Mouse (Mus musculus): ENCODE data around the gene Soga1. TPM values are rescaled to one million over a fixed set of nuclear protein-coding genes. Genes with fewer than 3 reads are reported as not detected.
A peak's percentile ranks its signal among the peaks of the same experiment; 100 is the strongest.

Gene Soga1
- polyA plus RNA-seq, 2 experiments = 5.5 to 14.2 TPM

GRCm38 (mm10) chr2:157079701-157080180 is 687 bp upstream of the Soga1 start:
- Histone ChIP-seq H3K4me1 (ENCODE audit: control insufficient read depth, insufficient read depth, low read length) (peaks cover 33% of the 10 kb centered on the region), H3K9ac (ENCODE audit: low read depth, low read length, severe bottlenecking) (peak overlapping the region; percentile 96), H3K36me3 (ENCODE audit: control insufficient read depth, insufficient read depth, low read length) (0 out of 2 replicates have a peak, but pooled peaks cover 6% of the 10 kb centered on the region), H3K4me2 (replicated peaks; ENCODE audit: low read depth, low read length, severe bottlenecking) (peak overlapping the region; percentile 92), H3K9me3 (ENCODE audit: control insufficient read depth, low read length) (no peaks in the 10 kb centered on the region), H3K27me3 (ENCODE audit: control insufficient read depth, insufficient read depth, low read length) (no peaks in the 10 kb centered on the region), H3K27ac (replicated peaks; ENCODE audit: low read depth, low read length) (peak overlapping the region; percentile 98), H3K4me3 (replicated peaks; ENCODE audit: low read length) (peak overlapping the region; percentile 91)
- TF ChIP-seq POLR2A (IDR thresholded peaks at IDR 0.05; ENCODE audit: borderline replicate concordance, extremely low read depth, insufficient read depth, insufficient read length) = no peak
- 11% methylated on average over 16 of the region's 16 CpGs for WGBS
- ATAC-seq (ENCODE audit: low FRiP score, low read depth) = no peak
- no peak for DNase-seq (ENCODE audit: low spot score)

DNA sequence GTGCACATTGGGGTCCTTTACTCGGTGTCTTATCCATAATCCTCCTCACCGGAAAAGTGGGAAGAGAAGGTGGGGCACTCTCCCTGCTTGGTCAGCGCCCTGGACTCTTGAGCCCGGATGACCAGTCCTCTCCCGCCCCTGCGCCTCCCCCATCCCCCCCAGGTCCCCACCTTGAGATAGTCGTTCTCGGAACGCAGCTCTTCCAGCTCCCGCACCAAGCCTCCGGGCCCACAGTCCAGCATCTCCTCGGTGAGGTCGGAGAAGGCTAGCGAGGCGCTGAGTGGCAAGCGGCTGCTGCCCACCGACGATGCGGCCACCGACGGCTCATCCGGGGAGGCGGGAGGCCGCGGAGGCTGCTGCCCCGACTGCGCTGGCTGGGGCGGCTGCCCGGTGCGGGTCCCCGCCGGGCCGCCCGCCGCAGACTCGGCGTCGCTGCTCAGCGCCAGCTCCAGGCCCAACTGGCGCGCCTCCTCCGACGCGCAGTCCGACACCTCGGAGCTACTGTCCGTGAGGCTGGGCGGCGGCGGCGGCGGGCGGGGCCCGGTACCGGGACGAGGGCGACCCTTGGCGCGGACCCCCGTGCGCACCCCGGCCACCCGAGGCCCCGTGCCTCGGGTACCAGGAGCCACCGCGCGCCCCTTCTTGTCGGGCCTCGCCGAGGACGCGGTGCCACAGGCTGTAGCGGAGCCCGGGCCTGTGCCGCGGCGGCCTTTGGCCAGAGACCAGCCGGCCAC is 828 bp downstream of the Soga1 start:
- peaks cover 45% of the 10 kb centered on the region for H3K4me1 ChIP-seq (ENCODE audit: control insufficient read depth, insufficient read depth, low read length)
- peak; percentile 1; the same call in 1 of the 2 replicates for ATAC-seq (ENCODE audit: low FRiP score, low read depth)

DNA sequence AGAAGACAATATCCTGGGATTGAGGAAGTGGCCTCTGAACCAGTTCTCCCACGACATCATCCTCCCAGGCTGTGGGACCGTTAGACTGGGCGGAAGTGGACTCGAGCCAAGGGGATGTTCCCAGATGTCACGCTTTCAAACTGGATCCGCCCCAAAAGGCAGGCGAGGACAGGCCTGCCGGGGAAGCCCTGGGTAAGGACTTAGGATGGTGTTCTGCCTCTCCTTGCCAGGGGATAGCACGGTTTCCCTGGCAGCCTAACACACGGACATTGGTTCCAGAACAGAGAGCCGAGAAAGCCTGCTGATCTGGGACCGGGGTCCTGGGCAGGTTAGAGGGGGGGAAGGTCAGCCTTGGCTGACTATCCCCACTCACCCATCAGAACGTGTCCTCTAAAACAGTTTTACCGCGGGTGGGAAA is 1.4 kb downstream of the Soga1 start:
- Histone ChIP-seq H3K4me3 (replicated peaks; ENCODE audit: low read length) (peak overlapping the region; percentile 91), H3K4me2 (replicated peaks; ENCODE audit: low read depth, low read length, severe bottlenecking) (peak overlapping the region; percentile 92), H3K27me3 (ENCODE audit: control insufficient read depth, insufficient read depth, low read length) (no peaks in the 10 kb centered on the region), H3K4me1 (ENCODE audit: control insufficient read depth, insufficient read depth, low read length) (peaks cover 49% of the 10 kb centered on the region), H3K9ac (ENCODE audit: low read depth, low read length, severe bottlenecking) (peak overlapping the region; percentile 96), H3K36me3 (ENCODE audit: control insufficient read depth, insufficient read depth, low read length) (peaks cover 17% of the 10 kb centered on the region; the same call in 1 of the 2 replicates), H3K27ac (replicated peaks; ENCODE audit: low read depth, low read length) (peak overlapping the region; percentile 98), H3K9me3 (ENCODE audit: control insufficient read depth, low read length) (no peaks in the 10 kb centered on the region)
- 0% methylated on average over 15 of the region's 15 CpGs for WGBS
- peak; percentile 74 for DNase-seq (ENCODE audit: low spot score)
- no peak for TF ChIP-seq POLR2A (IDR thresholded peaks at IDR 0.05; ENCODE audit: borderline replicate concordance, extremely low read depth, insufficient read depth, insufficient read length)
- ATAC-seq (ENCODE audit: low FRiP score, low read depth) = no peak

More for the DNA sequence above, 828 bp downstream of the Soga1 start:
- peak overlapping the region; percentile 92 for H3K4me2 ChIP-seq (replicated peaks; ENCODE audit: low read depth, low read length, severe bottlenecking)
- DNase-seq (ENCODE audit: low spot score) = no peak
- TF ChIP-seq POLR2A (IDR thresholded peaks at IDR 0.05; ENCODE audit: borderline replicate concordance, extremely low read depth, insufficient read depth, insufficient read length) = no peak
- peak overlapping the region; percentile 91 for H3K4me3 ChIP-seq (replicated peaks; ENCODE audit: low read length)
- H3K9me3 ChIP-seq (ENCODE audit: control insufficient read depth, low read length) = no peaks in the 10 kb centered on the region
- WGBS = 1% methylated on average over 19 of the region's 79 CpGs
- peak overlapping the region; percentile 96 for H3K9ac ChIP-seq (ENCODE audit: low read depth, low read length, severe bottlenecking)
- H3K27ac ChIP-seq (replicated peaks; ENCODE audit: low read depth, low read length) = peak overlapping the region; percentile 98
- peaks cover 14% of the 10 kb centered on the region; the same call in 1 of the 2 replicates for H3K36me3 ChIP-seq (ENCODE audit: control insufficient read depth, insufficient read depth, low read length)
- H3K27me3 ChIP-seq (ENCODE audit: control insufficient read depth, insufficient read depth, low read length) = no peaks in the 10 kb centered on the region

DNA sequence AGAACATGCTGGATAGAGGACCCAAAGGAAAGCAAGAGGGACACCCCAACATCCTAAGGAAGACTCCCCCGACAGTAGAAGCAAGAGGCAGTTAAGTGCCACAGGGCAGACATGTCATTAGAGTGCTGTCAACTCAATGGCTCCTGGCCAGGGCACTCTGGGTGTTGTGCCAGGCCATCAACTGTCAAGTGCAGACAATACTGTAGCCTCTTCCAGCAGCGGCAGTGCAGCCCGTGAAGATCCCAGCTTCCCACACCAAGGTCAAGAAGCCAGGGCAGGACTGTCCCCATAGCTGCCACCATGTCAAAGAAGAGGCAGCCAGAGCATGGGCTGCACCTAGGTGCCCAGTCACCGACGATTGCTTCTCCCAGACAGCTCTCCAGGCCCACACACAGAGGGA is 1.9 kb downstream of the Soga1 start:
- Histone ChIP-seq H3K36me3 (ENCODE audit: control insufficient read depth, insufficient read depth, low read length) (peaks cover 17% of the 10 kb centered on the region; the same call in 1 of the 2 replicates), H3K4me1 (ENCODE audit: control insufficient read depth, insufficient read depth, low read length) (peaks cover 54% of the 10 kb centered on the region), H3K9ac (ENCODE audit: low read depth, low read length, severe bottlenecking) (peak overlapping the region; percentile 96), H3K9me3 (ENCODE audit: control insufficient read depth, low read length) (no peaks in the 10 kb centered on the region), H3K4me2 (replicated peaks; ENCODE audit: low read depth, low read length, severe bottlenecking) (peak overlapping the region; percentile 92), H3K27ac (replicated peaks; ENCODE audit: low read depth, low read length) (no peak overlapping the region), H3K4me3 (replicated peaks; ENCODE audit: low read length) (peak overlapping the region; percentile 91), H3K27me3 (ENCODE audit: control insufficient read depth, insufficient read depth, low read length) (no peaks in the 10 kb centered on the region)
- DNase-seq (ENCODE audit: low spot score) (no peak), ATAC-seq (ENCODE audit: low FRiP score, low read depth) (no peak)
- WGBS = 32% methylated on average over 5 of the region's 5 CpGs
- TF ChIP-seq POLR2A (IDR thresholded peaks at IDR 0.05; ENCODE audit: borderline replicate concordance, extremely low read depth, insufficient read depth, insufficient read length) = no peak

DNA sequence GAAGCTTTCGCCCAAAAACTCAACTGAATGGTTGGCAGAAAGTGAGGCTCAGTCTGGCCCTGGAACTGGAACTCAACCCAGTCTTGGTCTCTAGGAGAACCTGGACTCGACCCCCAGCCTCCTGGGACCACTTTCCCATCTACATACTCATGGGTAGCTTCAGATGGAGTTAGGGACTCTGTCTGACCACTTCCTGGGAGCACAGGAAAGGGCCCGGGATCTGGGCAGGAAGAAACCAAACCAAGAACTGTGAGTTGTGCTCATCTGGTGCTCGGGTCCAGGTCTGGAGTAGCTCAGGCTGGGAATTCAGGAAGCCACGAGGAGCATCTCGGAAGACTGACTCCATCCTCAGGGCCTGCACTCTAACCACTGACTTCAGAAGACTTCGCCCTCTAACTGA is 2.5 kb downstream of the Soga1 start:
- 82% methylated on average over 7 of the region's 7 CpGs for WGBS
- peak overlapping the region; percentile 92 for H3K4me2 ChIP-seq (replicated peaks; ENCODE audit: low read depth, low read length, severe bottlenecking)
- 0 out of 2 replicates have a peak overlapping the region, but pooled peaks have one; percentile 3 for H3K9ac ChIP-seq (ENCODE audit: low read depth, low read length, severe bottlenecking)
- H3K36me3 ChIP-seq (ENCODE audit: control insufficient read depth, insufficient read depth, low read length) = peaks cover 17% of the 10 kb centered on the region; the same call in 1 of the 2 replicates
- H3K9me3 ChIP-seq (ENCODE audit: control insufficient read depth, low read length) = no peaks in the 10 kb centered on the region
- no peak overlapping the region for H3K27ac ChIP-seq (replicated peaks; ENCODE audit: low read depth, low read length)
- peak overlapping the region; percentile 91 for H3K4me3 ChIP-seq (replicated peaks; ENCODE audit: low read length)
- DNase-seq (ENCODE audit: low spot score) (no peak), ATAC-seq (ENCODE audit: low FRiP score, low read depth) (no peak)
- TF ChIP-seq POLR2A (IDR thresholded peaks at IDR 0.05; ENCODE audit: borderline replicate concordance, extremely low read depth, insufficient read depth, insufficient read length) = no peak
- H3K27me3 ChIP-seq (ENCODE audit: control insufficient read depth, insufficient read depth, low read length) = no peaks in the 10 kb centered on the region
- H3K4me1 ChIP-seq (ENCODE audit: control insufficient read depth, insufficient read depth, low read length) = peaks cover 59% of the 10 kb centered on the region
